Mouse (Mus musculus) ES-Bruce4 (cell line): ENCODE measurements around the gene Tnfrsf25.

Experiments used
- CTCF ChIP-seq: IDR thresholded peaks from one replicate; pipeline ENCODE4 v1.8.1; 2011; ENCODE audit warnings: low read depth, low read length
- POLR2A ChIP-seq: IDR thresholded peaks from one replicate; pipeline ENCODE4 v1.8.1; 2011; ENCODE audit warnings: low read length; ENCODE audit not compliant: insufficient read depth

- TF ChIP-seq POLR2A (no peak), CTCF (peak; percentile 85)
These were observed 18.8 kb downstream of the Tnfrsf25 start for GRCm38 (mm10) chr4:152134507-152134906.
